Mouse (Mus musculus) stomach, embryonic 14.5 days (tissue): ENCODE results near the gene Rdh9. TPM values are rescaled to one million over a fixed set of nuclear protein-coding genes. Genes with fewer than 3 reads are reported as not detected.

Source experiments
- ATAC-seq: fragments of 200-750 bp; cut with Nextera tagmentation; 2 replicates; pipeline ENCODE4 v1.8.0; 2017; ENCODE audit warnings: low read depth, moderate TSS enrichment; ENCODE audit not compliant: insufficient number of reproducible peaks, insufficient read depth, low FRiP score
- H3K27ac ChIP-seq: fragments of 300-500 bp; sonication (generic); 2 replicates; pipeline ENCODE4 v1.5.1; 2014; ENCODE audit warnings: mild to moderate bottlenecking, low read length, moderate library complexity, mixed read lengths
- H3K27me3 ChIP-seq: fragments of 300-500 bp; sonication (generic); 2 replicates; pipeline ENCODE4 v1.6.1; 2014; ENCODE audit warnings: low read length, control low read depth, mixed read lengths; ENCODE audit not compliant: control insufficient read depth, insufficient read depth
- H3K36me3 ChIP-seq: fragments of 300-500 bp; sonication (generic); 2 replicates; pipeline ENCODE4 v1.6.1; 2014; ENCODE audit warnings: mild to moderate bottlenecking, control low read depth, low read length, moderate library complexity, mixed read lengths; ENCODE audit not compliant: control insufficient read depth, insufficient read depth
- H3K4me1 ChIP-seq: fragments of 300-500 bp; sonication (generic); 2 replicates; pipeline ENCODE4 v1.6.1; 2014; ENCODE audit warnings: low read length, control low read depth, mixed read lengths; ENCODE audit not compliant: control insufficient read depth, insufficient read depth
- H3K4me2 ChIP-seq: fragments of 300-500 bp; sonication (generic); replicated peaks from 2 replicates; pipeline ENCODE4 v1.6.1; 2014; ENCODE audit warnings: low read depth, low read length, control low read depth
- H3K4me3 ChIP-seq: fragments of 300-500 bp; sonication (generic); 2 replicates; pipeline ENCODE4 v1.5.1; 2014; ENCODE audit warnings: low read depth, low read length, control low read depth
- H3K9ac ChIP-seq: fragments of 300-500 bp; sonication (generic); replicated peaks from 2 replicates; pipeline ENCODE4 v1.6.1; 2014; ENCODE audit warnings: low read depth, mild to moderate bottlenecking, control low read depth, low read length, moderate library complexity, mixed read lengths
- H3K9me3 ChIP-seq: fragments of 300-500 bp; sonication (generic); 2 replicates; pipeline ENCODE4 v1.6.1; 2016; ENCODE audit warnings: low read depth, low read length, control low read depth; ENCODE audit not compliant: control insufficient read depth
- WGBS: fragments of 180-500 bp; shearing (Covaris S2); extraction: QIAGEN DNeasy Blood & Tissue Kit; methylation state at CpG from one replicate; pipeline ENCODE4 v1.1.7; 2014; 5-methylcytosine and 5-hydroxymethylcytosine counted together
- polyA plus RNA-seq: library from polyadenylated mRNA; unstranded; fragments of >200 nt; fragmentation: Nextera tagmentation; extraction: Ambion mirVana; gene quantifications from 2 replicates; pipeline ENCODE4 v1.2.1, GENCODE M21; 2014

Rdh9 gene
- polyA plus RNA-seq = 0.08 TPM in 1 of 2 replicates, not detected in the other

- no peaks in the 10 kb centered on the region for H3K9me3 ChIP-seq
- H3K27ac ChIP-seq = no peak within 1 kb of the TSS
- H3K27me3 ChIP-seq = no peaks in the 10 kb centered on the region
- no peak within 1 kb of the TSS for H3K4me2 ChIP-seq
- no peaks in the 10 kb centered on the region for H3K4me1 ChIP-seq
- 88% methylated on average over 2 of the region's 2 CpGs for WGBS
- H3K9ac ChIP-seq = no peak within 1 kb of the TSS
- no peak within 1 kb of the TSS for H3K4me3 ChIP-seq
- no peaks in the 10 kb centered on the region for H3K36me3 ChIP-seq
- ATAC-seq = no peak
These were observed at the start of gene Rdh9 for GRCm38 (mm10) chr10:127776011-127776410. Gene Rdh9, plus strand, starts transcription at chr10:127776386.

- no peak overlapping the region for H3K4me2 ChIP-seq
- H3K9me3 ChIP-seq = no peaks in the 10 kb centered on the region
- no peak overlapping the region for H3K4me3 ChIP-seq
- H3K27ac ChIP-seq = no peak overlapping the region
- H3K36me3 ChIP-seq = no peaks in the 10 kb centered on the region
- 75% methylated on average over 8 of the region's 8 CpGs for WGBS
- H3K27me3 ChIP-seq = no peaks in the 10 kb centered on the region
- no peak overlapping the region for H3K9ac ChIP-seq
- no peaks in the 10 kb centered on the region for H3K4me1 ChIP-seq
- no peak for ATAC-seq
These were observed 47.7 kb upstream of the Rdh9 start for GRCm38 (mm10) chr10:127728437-127728836.

- no peaks in the 10 kb centered on the region for H3K27me3 ChIP-seq
- ATAC-seq = no peak
- no peak overlapping the region for H3K4me2 ChIP-seq
- no peak overlapping the region for H3K4me3 ChIP-seq
- H3K9ac ChIP-seq = no peak overlapping the region
- H3K9me3 ChIP-seq = no peaks in the 10 kb centered on the region
- no peaks in the 10 kb centered on the region for H3K4me1 ChIP-seq
- no peak overlapping the region for H3K27ac ChIP-seq
- H3K36me3 ChIP-seq = no peaks in the 10 kb centered on the region
- 74% methylated on average over 11 of the region's 11 CpGs for WGBS
These were observed 45.8 kb upstream of the Rdh9 start for GRCm38 (mm10) chr10:127730285-127730932.

DNA sequence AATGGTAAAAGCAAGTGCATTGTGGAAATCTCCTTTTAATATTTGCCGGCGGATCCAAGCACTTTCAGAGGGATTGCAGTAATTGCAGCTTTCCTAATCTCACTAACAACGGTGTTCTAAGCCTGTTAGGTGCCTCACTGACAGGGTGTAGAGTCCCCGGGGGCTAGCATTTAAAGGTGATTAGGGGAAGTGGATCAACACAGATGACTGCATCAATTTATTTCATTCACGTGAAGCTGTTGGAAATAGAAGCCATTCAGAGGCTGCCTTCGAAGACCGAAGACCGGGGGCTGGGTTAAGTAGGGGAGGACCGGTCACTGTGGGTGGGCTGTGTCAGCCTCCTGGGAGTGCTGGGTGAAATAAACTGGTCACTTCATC, 45.3 kb upstream of the Rdh9 start:
- no peak for ATAC-seq
- H3K9ac ChIP-seq = no peak overlapping the region
- H3K27ac ChIP-seq = no peak overlapping the region
- H3K9me3 ChIP-seq = no peaks in the 10 kb centered on the region
- no peaks in the 10 kb centered on the region for H3K36me3 ChIP-seq
- no peak overlapping the region for H3K4me3 ChIP-seq
- no peaks in the 10 kb centered on the region for H3K4me1 ChIP-seq
- H3K4me2 ChIP-seq = no peak overlapping the region
- 40% methylated on average over 9 of the region's 9 CpGs for WGBS
- H3K27me3 ChIP-seq = no peaks in the 10 kb centered on the region

- Histone ChIP-seq H3K9me3 (no peaks in the 10 kb centered on the region), H3K9ac (no peak overlapping the region), H3K27ac (no peak overlapping the region), H3K36me3 (no peaks in the 10 kb centered on the region), H3K27me3 (no peaks in the 10 kb centered on the region), H3K4me2 (no peak overlapping the region), H3K4me3 (no peak overlapping the region), H3K4me1 (no peaks in the 10 kb centered on the region)
- WGBS = 24% methylated on average over 5 of the region's 5 CpGs
- no peak for ATAC-seq
These were observed 44.8 kb upstream of the Rdh9 start for GRCm38 (mm10) chr10:127731397-127731796.

GRCm38 (mm10) chr10:127734434-127734833, 41.8 kb upstream of the Rdh9 start:
- H3K36me3 ChIP-seq = no peaks in the 10 kb centered on the region
- 34% methylated on average over 5 of the region's 5 CpGs for WGBS
- H3K27me3 ChIP-seq = no peaks in the 10 kb centered on the region
- ATAC-seq = no peak
- no peaks in the 10 kb centered on the region for H3K9me3 ChIP-seq
- H3K4me2 ChIP-seq = no peak overlapping the region
- no peak overlapping the region for H3K9ac ChIP-seq
- H3K27ac ChIP-seq = no peak overlapping the region
- H3K4me1 ChIP-seq = no peaks in the 10 kb centered on the region
- H3K4me3 ChIP-seq = no peak overlapping the region

- Histone ChIP-seq H3K4me1 (peaks cover 8% of the 10 kb centered on the region; the same call in 1 of the 2 replicates), H3K27me3 (no peaks in the 10 kb centered on the region), H3K4me2 (no peak overlapping the region), H3K9me3 (no peaks in the 10 kb centered on the region), H3K4me3 (no peak overlapping the region), H3K9ac (no peak overlapping the region), H3K27ac (no peak overlapping the region), H3K36me3 (peaks cover under 1% of the 10 kb centered on the region; the same call in 1 of the 2 replicates)
- WGBS = 82% methylated on average over 2 of the region's 2 CpGs
- ATAC-seq = no peak
These were observed 39.9 kb upstream of the Rdh9 start for GRCm38 (mm10) chr10:127736266-127736665.

- Histone ChIP-seq H3K4me3 (no peak overlapping the region), H3K4me1 (peaks cover 8% of the 10 kb centered on the region; the same call in 1 of the 2 replicates), H3K36me3 (peaks cover 7% of the 10 kb centered on the region; the same call in 1 of the 2 replicates), H3K27me3 (no peaks in the 10 kb centered on the region), H3K4me2 (no peak overlapping the region), H3K9ac (no peak overlapping the region), H3K27ac (no peak overlapping the region), H3K9me3 (no peaks in the 10 kb centered on the region)
- no peak for ATAC-seq
- WGBS = 64% methylated on average over 4 of the region's 4 CpGs
These were observed 39.3 kb upstream of the Rdh9 start for GRCm38 (mm10) chr10:127736916-127737315.

- no peak for ATAC-seq
- Histone ChIP-seq H3K4me1 (peaks cover 8% of the 10 kb centered on the region; the same call in 1 of the 2 replicates), H3K36me3 (peaks cover 13% of the 10 kb centered on the region), H3K27ac (no peak overlapping the region), H3K4me2 (no peak overlapping the region), H3K27me3 (no peaks in the 10 kb centered on the region), H3K4me3 (no peak overlapping the region), H3K9ac (no peak overlapping the region), H3K9me3 (no peaks in the 10 kb centered on the region)
- WGBS = 22% methylated on average over 2 of the region's 2 CpGs
These were observed 38.6 kb upstream of the Rdh9 start for GRCm38 (mm10) chr10:127737552-127737951.
